Mouse (Mus musculus): ENCODE measurements at regions not wholly inside any gene's neighbourhood (a gene's known extent, or its start where the extent isn't known, plus 50 kb on each side); places are given as distances from the start of the nearest gene placed in this dataset.

DNA sequence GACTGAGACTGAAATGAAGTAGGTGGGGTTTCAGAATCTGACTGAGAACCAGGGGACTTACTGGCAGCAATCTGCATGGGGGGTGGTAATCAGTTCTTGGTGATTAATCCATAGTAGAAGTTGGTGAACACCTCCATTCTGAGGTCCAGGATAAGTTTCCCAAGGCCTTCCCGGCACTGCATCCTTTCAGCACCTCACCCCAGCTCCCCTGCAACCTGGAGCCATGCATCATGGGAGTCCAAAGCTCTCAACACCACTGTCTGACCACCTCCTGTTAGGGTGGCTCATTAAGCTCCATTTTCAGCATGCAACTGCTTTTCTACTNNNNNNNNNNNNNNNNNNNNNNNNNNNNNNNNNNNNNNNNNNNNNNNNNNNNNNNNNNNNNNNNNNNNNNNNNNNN is 157.0 kb downstream of the Cyp26b1 start:
- no peak for DNase-seq (ENCODE audit: low spot score)

- DNase-seq (ENCODE audit: low spot score), result peak; percentile 13
These were observed 159.2 kb downstream of the Cyp26b1 start for GRCm38 (mm10) chr6:84434532-84434931.

DNA sequence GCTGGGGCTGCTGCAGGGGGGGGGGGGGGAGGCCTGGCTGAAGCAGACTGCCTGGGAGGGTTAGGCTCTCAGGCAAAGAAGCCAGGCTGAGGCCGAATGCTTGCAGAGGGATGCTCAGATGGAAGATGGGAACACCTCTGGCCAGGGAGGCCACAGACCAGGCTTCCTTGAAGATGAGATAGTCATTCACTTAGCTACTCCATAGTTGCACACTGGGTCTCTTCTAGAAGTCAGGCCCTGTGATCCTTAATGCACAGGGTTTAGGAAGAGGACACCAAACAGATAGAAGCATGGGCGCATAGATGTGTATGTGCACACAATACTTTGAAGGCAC is 162.1 kb downstream of the Cyp26b1 start:
- no peak for DNase-seq (ENCODE audit: low spot score)

GRCm38 (mm10) chr6:84430925-84431621 is 162.6 kb downstream of the Cyp26b1 start:
- no peak for DNase-seq (ENCODE audit: low spot score)

GRCm38 (mm10) chr6:84430146-84430545 is 163.6 kb downstream of the Cyp26b1 start:
- DNase-seq (ENCODE audit: low spot score), result no peak

GRCm38 (mm10) chr6:84429247-84429646 is 164.5 kb downstream of the Cyp26b1 start:
- DNase-seq (ENCODE audit: low spot score), result no peak

DNA sequence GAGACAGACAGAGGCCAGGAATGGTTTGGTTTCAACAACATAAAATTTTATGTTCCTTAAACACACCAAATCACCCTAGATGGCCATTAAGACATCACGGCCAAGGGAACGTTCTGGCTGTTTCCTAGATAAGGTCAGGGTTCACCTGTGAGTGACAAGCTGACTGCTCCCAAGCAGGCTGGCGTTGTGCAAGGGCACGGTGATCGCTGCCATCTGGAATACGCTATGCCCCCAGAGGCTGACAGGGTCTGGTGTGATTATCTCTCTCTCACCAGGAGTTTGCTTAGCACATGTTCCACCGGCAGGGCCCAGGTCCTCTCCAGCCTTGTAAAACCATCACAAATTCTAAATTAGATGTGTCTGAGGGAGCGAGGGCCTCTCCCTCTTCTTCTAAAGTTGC is 167.0 kb downstream of the Cyp26b1 start:
- no peak for DNase-seq (ENCODE audit: low spot score)

DNA sequence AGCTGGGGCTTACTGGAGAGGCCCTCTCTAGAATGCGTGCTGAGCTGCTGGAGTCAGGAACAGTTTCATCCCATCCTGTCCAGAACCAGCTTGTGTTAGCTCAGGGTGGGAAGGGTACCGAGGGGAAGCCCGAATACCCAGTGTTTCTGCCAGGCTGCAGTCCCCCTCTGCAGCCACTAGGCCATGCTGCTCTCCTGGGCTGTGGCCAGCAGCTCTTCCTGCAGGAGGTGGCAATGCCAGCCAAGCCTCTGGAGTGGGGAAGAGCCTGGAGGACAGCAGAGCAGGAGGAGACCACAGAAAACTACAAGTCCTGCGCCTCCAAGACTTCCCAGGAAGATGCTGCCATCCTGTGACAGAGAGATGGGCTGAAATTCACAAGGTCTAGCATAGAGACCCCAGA is 167.9 kb downstream of the Cyp26b1 start:
- peak; percentile 41 for DNase-seq (ENCODE audit: low spot score)

- no peak for DNase-seq (ENCODE audit: low spot score)
These were observed 170.8 kb downstream of the Cyp26b1 start for GRCm38 (mm10) chr6:84422946-84423345.

GRCm38 (mm10) chr6:84419691-84420090 is 174.0 kb downstream of the Cyp26b1 start:
- DNase-seq (ENCODE audit: low spot score), result no peak

DNA sequence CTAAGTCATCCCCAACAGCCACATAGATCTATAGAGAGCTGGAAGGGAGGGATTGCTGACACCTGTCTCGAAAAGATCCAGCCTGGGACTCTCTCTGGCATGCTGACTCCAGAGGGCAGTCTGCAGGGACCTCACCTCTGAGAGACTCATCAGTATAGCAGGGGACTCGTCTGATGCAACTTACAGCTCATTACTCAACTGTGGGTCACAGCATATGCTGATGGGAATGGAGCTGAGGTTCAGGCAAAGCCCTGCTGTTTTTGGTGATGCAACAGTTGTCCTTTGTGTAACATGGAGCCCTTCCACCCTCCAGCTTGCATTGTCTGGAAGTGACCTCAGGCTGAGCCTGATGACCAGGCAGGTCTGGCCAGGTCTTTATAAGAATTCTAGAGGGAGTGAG is 174.4 kb downstream of the Cyp26b1 start:
- no peak for DNase-seq (ENCODE audit: low spot score)

- DNase-seq (ENCODE audit: low spot score), result no peak
These were observed 176.6 kb downstream of the Cyp26b1 start for GRCm38 (mm10) chr6:84416992-84417636.

GRCm38 (mm10) chr6:84414400-84414799 is 179.3 kb downstream of the Cyp26b1 start:
- DNase-seq (ENCODE audit: low spot score), result no peak

DNA sequence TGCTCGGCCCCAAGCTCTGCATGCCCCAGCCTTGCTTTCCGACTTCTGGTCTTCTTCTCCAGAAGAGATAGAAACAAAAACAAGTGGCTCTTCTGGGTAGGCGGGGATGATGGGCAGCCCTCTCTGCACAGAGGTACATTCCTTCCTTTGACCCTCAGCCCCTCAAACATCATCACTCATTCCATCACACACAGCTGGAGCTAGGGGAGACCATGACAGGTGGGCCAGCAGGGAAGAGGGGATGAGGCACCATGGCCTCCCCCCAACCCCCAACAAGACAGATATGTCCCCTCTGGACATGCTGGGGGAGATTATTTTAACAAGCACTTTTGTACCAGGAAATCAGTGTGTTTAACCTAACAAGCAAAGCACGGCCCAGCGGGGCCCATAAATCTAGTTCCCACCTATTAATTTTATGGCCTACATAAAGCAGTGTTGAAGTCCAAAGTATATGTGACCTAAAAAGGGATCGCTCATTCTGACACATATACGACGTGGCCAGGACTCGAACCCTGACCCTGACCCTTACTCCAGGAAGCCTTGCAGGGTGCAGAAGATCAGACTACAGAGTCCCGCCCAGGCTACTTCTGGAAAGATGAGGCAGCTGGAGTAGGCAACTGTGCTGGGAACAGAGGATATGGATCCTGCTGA is 183.7 kb downstream of the Cyp26b1 start:
- no peak for DNase-seq (ENCODE audit: low spot score)

- no peak for DNase-seq (ENCODE audit: low spot score)
These were observed 185.2 kb downstream of the Cyp26b1 start for GRCm38 (mm10) chr6:84408513-84408912.

DNA sequence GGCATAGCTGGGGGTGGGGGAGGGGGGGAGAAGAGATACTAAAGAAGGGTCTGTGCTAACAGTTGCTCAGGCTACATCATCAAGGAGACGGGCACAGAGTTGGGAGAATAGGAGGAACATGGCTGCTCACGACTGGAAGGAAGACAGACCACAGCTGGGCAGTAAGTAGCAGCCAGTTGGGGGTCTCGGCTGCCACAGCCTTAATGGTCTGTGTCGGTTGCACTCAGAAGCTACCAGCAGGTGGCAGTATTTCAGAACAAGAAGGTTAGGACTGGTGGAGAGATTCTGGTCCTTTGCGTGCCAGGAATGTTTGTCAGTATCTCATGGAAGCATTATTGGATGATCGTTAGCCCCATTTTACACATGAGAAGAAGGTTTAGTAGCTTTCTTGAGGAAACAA is 185.9 kb downstream of the Cyp26b1 start:
- DNase-seq (ENCODE audit: low spot score), result peak; percentile 29

GRCm38 (mm10) chr6:84404695-84405094 is 189.0 kb downstream of the Cyp26b1 start:
- no peak for DNase-seq (ENCODE audit: low spot score)

DNA sequence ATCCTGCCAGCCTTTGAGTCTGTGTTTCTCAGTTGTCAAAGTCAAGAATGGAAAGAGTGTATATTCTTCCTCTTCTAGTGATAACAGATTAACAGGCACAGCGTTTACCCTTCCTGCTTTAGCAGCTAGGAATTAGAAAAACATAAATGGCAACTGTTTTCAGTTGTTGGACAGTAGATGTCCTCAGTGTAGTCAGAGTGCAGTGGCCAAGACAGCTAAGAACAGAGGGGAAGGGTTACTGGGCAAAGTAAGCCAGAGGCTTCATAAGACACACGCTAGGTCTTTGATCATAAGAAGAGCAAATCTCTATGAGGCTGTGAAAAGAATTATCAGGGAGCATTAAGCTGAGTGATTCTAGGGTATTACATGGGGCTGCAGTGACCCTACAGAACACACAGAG is 191.3 kb downstream of the Cyp26b1 start:
- DNase-seq (ENCODE audit: low spot score), result no peak

DNA sequence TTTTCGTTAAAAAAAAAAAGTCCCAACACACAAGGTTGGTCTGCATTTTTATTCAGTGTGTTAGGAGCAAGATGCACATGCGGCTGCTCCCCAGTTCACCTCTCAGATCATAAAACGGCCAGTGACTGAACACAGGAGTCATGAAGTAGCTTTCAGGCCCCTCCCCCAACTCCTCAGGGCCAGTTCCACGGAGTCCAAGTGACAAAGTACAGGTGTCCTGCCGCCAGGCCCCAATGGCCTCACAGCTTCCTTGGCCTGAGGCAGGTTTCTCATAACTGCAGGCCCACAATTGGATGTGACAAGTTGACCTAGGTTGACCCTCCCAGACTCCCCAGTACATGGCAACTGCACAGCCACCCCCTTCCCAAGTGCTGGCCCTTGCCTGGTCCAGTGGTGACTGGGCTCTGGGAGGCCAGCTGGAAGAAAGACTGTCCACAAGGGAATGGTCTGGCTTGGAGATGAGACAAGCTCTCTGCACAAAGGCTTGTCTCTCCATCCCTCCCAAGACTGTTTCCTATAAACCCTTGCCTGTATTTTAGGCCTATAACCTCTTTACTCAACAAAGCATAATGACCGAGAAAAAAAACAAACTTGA is 199.1 kb downstream of the Cyp26b1 start:
- no peak for DNase-seq (ENCODE audit: low spot score)

GRCm38 (mm10) chr6:84393519-84394231 is 200.0 kb downstream of the Cyp26b1 start:
- no peak for DNase-seq (ENCODE audit: low spot score)

DNA sequence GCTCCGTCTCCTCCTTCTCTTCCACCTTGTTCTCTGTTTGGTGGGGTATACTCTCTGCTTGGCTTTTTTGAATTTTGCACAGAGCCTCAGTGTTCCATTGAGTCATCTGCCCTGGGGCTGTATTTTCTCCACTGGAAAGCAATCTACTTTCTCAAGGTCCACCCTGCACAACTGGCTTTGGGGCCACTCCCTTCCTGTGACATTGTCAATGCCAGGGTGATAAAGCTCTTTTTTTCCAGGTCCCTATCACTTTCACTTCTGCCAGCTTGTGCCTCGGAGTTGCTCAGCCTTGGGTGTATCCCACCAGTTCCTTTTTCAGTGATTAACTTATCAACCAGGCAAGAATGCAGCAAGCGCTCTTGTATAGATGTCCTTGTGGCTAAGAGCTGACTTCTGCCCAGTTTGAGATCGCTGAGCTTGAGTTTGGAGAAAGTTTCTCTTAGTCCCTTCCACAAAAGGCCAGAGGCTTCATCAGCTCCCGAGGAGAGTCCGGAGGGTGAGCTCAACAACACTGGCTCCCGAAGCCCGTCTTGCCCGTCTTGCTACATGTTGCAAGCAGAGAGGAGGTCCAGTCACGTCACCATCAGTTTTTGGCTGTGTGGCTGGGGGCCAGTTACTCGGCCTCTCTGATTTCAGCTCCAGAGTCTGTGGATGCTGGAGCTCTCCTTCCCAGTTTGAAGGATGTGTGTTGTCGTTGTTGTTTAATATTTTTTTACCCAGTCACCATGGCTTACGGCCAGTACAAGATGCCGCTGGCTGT is 200.8 kb downstream of the Cyp26b1 start:
- DNase-seq (ENCODE audit: low spot score), result peak; percentile 30

DNA sequence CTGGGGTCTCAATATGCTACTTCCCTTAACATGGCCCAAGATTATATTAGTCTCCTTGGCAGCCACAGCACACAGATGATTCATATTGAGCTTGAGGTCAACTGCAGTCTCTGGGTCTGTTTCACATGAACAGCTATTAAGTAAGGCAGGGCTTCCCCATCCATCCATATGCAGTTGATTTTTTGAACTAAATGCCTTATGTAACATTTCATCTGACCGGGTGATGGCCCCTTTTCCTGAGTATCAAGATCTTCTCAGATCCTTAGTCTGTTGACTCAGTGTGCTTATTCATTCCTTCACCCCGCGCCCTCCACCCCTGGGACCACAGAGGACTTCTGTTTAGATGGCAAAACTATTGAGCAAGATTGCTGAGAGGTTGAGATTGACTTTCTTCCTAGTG is 202.7 kb downstream of the Cyp26b1 start:
- no peak for DNase-seq (ENCODE audit: low spot score)
